Mouse (Mus musculus): ENCODE measurements around the gene Gm11077. TPM values are rescaled to one million over a fixed set of nuclear protein-coding genes. Genes with fewer than 3 reads are reported as not detected.

The Gm11077 gene
- polyA plus RNA-seq, 1 experiment from 2014 or later = not detected

DNA sequence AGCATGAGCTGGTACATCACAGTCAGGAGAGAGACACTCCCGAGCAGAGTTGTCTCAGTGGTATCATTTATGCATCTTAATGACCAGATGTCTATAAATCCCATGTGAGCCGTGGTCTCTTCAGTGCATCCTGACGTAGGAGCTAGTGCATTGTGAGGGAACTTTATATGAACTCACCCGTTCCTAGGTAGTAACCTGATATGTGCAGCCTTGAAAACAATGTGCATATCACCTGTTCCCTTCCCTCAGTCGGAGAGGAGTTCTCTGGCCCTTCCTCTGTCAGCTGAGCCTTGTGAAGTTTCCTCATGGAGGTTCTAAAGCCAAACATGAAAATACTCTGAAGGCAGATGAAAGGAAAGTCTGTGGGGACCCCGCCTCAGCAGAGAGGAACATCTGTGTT, 27.8 kb upstream of the Gm11077 start:
- no peak overlapping the region for H3K9ac ChIP-seq (ENCODE audit: low read length)
- 91% methylated on average over 6 of the region's 6 CpGs for WGBS

DNA sequence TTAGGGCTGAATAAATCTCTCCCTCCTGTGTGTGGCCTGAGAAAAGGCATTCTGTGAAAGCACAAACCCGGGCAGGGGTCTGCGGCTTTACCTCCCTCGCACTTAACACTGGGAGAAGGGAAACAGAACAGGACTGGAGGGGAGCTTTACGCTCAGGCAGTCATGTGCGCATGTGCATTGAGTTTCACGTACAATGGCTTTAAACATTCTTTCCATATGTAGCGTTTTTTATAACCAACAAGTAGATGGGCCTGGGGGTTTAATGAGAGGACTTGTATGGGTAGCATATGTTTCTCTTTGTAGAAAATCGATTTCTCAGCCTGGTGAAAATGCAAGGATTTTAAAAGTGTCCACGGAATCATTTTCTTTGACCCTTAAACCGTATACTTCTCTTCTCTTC, 24.0 kb upstream of the Gm11077 start:
- 87% methylated on average over 10 of the region's 10 CpGs for WGBS
- Histone ChIP-seq H3K4me2 (ENCODE audit: low read length) (no peak overlapping the region), H3K9ac (ENCODE audit: low read length) (no peak overlapping the region), H3K27me3 (replicated peaks; ENCODE audit: control insufficient read depth, insufficient read depth, low read length) (no peaks in the 10 kb centered on the region), H3K4me1 (ENCODE audit: control insufficient read depth, insufficient read depth, low read length) (no peaks in the 10 kb centered on the region), H3K36me3 (ENCODE audit: control insufficient read depth, insufficient read depth, low read length) (no peaks in the 10 kb centered on the region), H3K27ac (ENCODE audit: low read depth, low read length) (no peak overlapping the region), H3K9me3 (replicated peaks; ENCODE audit: control insufficient read depth, low read length) (0 out of 2 replicates have a peak, but pooled peaks cover 3% of the 10 kb centered on the region), H3K4me3 (ENCODE audit: low read depth, low read length) (no peak overlapping the region)
- ATAC-seq (no peak), DNase-seq (ENCODE audit: low spot score) (no peak)

More for the DNA sequence above, 27.8 kb upstream of the Gm11077 start:
- no peak overlapping the region for H3K27ac ChIP-seq (ENCODE audit: low read depth, low read length)
- no peak for DNase-seq (ENCODE audit: low spot score)
- H3K4me3 ChIP-seq (ENCODE audit: low read depth, low read length) = no peak overlapping the region
- H3K4me2 ChIP-seq (ENCODE audit: low read length) = no peak overlapping the region
- H3K27me3 ChIP-seq (replicated peaks; ENCODE audit: control insufficient read depth, insufficient read depth, low read length) = no peaks in the 10 kb centered on the region
- H3K36me3 ChIP-seq (ENCODE audit: control insufficient read depth, insufficient read depth, low read length) = no peaks in the 10 kb centered on the region
- H3K4me1 ChIP-seq (ENCODE audit: control insufficient read depth, insufficient read depth, low read length) = no peaks in the 10 kb centered on the region
- ATAC-seq = no peak
- 0 out of 2 replicates have a peak, but pooled peaks cover 3% of the 10 kb centered on the region for H3K9me3 ChIP-seq (replicated peaks; ENCODE audit: control insufficient read depth, low read length)

DNA sequence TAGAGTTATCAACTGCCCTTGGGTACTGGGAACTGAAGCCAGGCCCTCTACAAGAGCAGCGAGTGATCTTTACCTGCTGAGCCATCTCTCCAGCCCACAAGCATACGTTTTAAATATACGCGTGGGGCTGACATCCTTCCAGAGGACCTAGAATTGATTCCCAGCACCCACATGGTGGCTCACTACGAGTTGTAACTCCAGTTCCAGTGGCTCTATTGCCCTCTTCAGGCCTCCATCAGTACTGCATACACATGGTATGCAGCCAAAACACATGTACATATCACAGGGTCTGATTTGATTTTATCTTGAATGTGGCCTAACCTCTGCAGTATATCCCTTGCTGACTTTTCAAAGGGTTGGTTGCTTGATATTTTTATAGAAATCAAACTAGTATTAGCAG, 23.0 kb upstream of the Gm11077 start:
- Histone ChIP-seq H3K4me1 (ENCODE audit: control insufficient read depth, insufficient read depth, low read length) (no peaks in the 10 kb centered on the region), H3K4me3 (ENCODE audit: low read depth, low read length) (no peak overlapping the region), H3K9me3 (replicated peaks; ENCODE audit: control insufficient read depth, low read length) (0 out of 2 replicates have a peak, but pooled peaks cover 3% of the 10 kb centered on the region), H3K27me3 (replicated peaks; ENCODE audit: control insufficient read depth, insufficient read depth, low read length) (no peaks in the 10 kb centered on the region), H3K27ac (ENCODE audit: low read depth, low read length) (no peak overlapping the region), H3K36me3 (ENCODE audit: control insufficient read depth, insufficient read depth, low read length) (no peaks in the 10 kb centered on the region), H3K9ac (ENCODE audit: low read length) (no peak overlapping the region), H3K4me2 (ENCODE audit: low read length) (no peak overlapping the region)
- no peak for ATAC-seq
- no peak for DNase-seq (ENCODE audit: low spot score)
- WGBS = 90% methylated on average over 5 of the region's 5 CpGs

DNA sequence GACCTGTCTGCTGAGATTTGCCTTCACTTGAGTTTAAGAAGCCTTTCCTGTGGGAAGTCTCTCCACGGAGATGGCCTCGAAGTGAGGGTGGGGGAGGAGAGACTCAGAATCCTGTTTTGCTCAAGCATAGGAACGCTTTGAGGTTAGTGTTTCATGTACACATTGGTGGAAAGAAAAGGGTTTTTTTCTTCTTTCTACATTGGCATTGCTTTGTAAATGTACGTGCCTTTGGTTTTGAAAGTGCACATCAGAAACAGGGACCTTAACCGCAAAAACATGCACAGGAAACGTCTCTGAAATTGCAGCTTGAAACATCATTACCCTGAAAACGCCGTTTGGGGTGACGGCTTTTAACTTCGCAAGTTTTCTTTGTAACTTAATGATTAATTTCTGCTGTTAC, 21.0 kb upstream of the Gm11077 start:
- H3K4me2 ChIP-seq (ENCODE audit: low read length) = no peak overlapping the region
- no peaks in the 10 kb centered on the region for H3K4me1 ChIP-seq (ENCODE audit: control insufficient read depth, insufficient read depth, low read length)
- ATAC-seq (no peak), DNase-seq (ENCODE audit: low spot score) (no peak)
- no peaks in the 10 kb centered on the region for H3K36me3 ChIP-seq (ENCODE audit: control insufficient read depth, insufficient read depth, low read length)
- no peak overlapping the region for H3K4me3 ChIP-seq (ENCODE audit: low read depth, low read length)
- no peaks in the 10 kb centered on the region for H3K27me3 ChIP-seq (replicated peaks; ENCODE audit: control insufficient read depth, insufficient read depth, low read length)
- 83% methylated on average over 10 of the region's 10 CpGs for WGBS
- no peak overlapping the region for H3K9ac ChIP-seq (ENCODE audit: low read length)
- H3K27ac ChIP-seq (ENCODE audit: low read depth, low read length) = no peak overlapping the region
- H3K9me3 ChIP-seq (replicated peaks; ENCODE audit: control insufficient read depth, low read length) = 0 out of 2 replicates have a peak, but pooled peaks cover 3% of the 10 kb centered on the region

DNA sequence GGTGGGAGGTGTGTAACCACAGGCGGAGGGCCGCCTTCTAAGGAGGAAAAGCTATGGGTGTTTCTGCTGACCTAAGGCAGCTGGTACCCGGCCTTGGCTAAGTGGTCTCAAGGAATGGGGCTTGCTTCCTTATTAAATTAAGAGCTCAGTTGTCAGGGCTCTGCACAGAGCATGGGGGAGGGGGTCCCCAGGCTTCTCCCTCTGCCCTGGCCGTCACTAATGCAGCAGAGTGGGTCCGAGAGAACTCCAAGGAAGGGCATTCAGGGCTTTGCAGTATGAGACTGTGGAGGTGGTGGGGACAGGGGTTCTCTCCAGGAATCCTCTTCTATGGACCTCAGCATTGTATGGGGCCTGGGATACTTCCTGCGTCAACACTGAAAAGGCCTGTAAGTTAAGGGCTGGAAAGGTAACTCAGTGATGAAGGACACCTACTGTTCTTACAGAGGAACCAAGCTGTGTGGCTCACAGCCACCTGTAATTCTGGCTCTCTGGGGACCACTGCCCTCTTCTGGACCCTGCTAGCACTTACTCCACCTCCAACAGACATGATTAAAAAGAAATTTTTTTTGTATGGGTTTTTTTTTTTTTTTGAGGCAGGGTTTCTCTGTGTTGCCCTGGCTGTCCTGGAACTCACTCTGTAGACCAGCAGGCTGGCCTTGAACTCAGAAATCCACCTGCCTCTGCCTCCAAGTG, 19.5 kb upstream of the Gm11077 start:
- Histone ChIP-seq H3K4me2 (ENCODE audit: low read length) (no peak overlapping the region), H3K27ac (ENCODE audit: low read depth, low read length) (no peak overlapping the region), H3K27me3 (replicated peaks; ENCODE audit: control insufficient read depth, insufficient read depth, low read length) (0 out of 2 replicates have a peak, but pooled peaks cover 7% of the 10 kb centered on the region), H3K9me3 (replicated peaks; ENCODE audit: control insufficient read depth, low read length) (0 out of 2 replicates have a peak, but pooled peaks cover 3% of the 10 kb centered on the region), H3K4me1 (ENCODE audit: control insufficient read depth, insufficient read depth, low read length) (no peaks in the 10 kb centered on the region), H3K4me3 (ENCODE audit: low read depth, low read length) (no peak overlapping the region), H3K9ac (ENCODE audit: low read length) (no peak overlapping the region), H3K36me3 (ENCODE audit: control insufficient read depth, insufficient read depth, low read length) (no peaks in the 10 kb centered on the region)
- 77% methylated on average over 6 of the region's 6 CpGs for whole genome bisulfite sequencing
- ATAC-seq = no peak
- no peak for DNase-seq (ENCODE audit: low spot score)

DNA sequence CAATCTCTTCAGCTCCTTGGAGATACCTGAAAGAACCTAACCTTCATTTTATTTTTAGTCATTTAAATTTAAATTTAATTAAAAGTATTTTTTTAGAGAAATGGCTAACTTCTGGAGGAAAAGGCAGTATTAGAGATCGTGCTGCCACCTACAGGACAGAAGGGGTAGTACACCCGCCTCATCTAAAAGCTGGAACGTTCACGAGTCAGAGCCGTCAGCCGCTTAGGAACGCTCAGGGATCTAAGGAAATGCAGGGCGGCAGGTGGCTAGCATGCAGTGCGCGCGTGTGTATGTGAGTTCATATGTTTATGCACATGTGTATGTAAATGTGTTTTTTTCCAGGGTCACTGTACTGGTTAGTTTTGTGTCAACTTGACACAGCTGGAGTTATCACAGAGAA, 16.3 kb upstream of the Gm11077 start:
- Histone ChIP-seq H3K4me1 (ENCODE audit: control insufficient read depth, insufficient read depth, low read length) (no peaks in the 10 kb centered on the region), H3K4me3 (ENCODE audit: low read depth, low read length) (no peak overlapping the region), H3K9me3 (replicated peaks; ENCODE audit: control insufficient read depth, low read length) (no peaks in the 10 kb centered on the region), H3K27me3 (replicated peaks; ENCODE audit: control insufficient read depth, insufficient read depth, low read length) (0 out of 2 replicates have a peak, but pooled peaks cover 7% of the 10 kb centered on the region), H3K27ac (ENCODE audit: low read depth, low read length) (no peak overlapping the region), H3K36me3 (ENCODE audit: control insufficient read depth, insufficient read depth, low read length) (no peaks in the 10 kb centered on the region), H3K9ac (ENCODE audit: low read length) (no peak overlapping the region), H3K4me2 (ENCODE audit: low read length) (no peak overlapping the region)
- WGBS = 3% methylated on average over 11 of the region's 11 CpGs
- ATAC-seq (peak; percentile 56; the same call in 1 of the 2 replicates), DNase-seq (ENCODE audit: low spot score) (peak; percentile 83)

DNA sequence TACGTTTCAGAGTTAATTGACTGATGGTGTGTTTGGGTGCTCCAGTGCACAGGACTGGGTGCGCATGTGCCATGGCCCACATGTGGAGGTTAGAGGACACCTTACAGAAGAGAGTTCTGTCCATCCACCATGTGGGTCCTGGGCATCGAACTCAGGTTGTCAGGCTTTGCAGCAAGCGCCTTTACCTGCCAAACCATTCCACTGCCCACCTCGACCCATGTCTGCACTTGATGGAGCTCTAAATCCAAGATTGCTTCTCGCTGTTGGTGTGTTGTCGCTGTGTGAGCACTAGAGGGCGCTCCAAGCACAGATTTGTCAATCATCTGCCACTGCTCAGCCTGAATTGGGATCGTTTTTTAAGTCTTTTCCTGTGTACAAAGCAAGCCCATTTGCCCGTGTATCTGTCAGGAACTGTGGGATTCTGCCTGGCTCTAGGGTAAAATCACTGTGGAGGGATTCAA, 14.1 kb upstream of the Gm11077 start:
- no peak overlapping the region for H3K4me3 ChIP-seq (ENCODE audit: low read depth, low read length)
- H3K36me3 ChIP-seq (ENCODE audit: control insufficient read depth, insufficient read depth, low read length) = no peaks in the 10 kb centered on the region
- no peaks in the 10 kb centered on the region for H3K4me1 ChIP-seq (ENCODE audit: control insufficient read depth, insufficient read depth, low read length)
- H3K27me3 ChIP-seq (replicated peaks; ENCODE audit: control insufficient read depth, insufficient read depth, low read length) = 0 out of 2 replicates have a peak, but pooled peaks cover 7% of the 10 kb centered on the region
- no peak overlapping the region for H3K4me2 ChIP-seq (ENCODE audit: low read length)
- no peak overlapping the region for H3K27ac ChIP-seq (ENCODE audit: low read depth, low read length)
- ATAC-seq (peak; percentile 76), DNase-seq (ENCODE audit: low spot score) (peak; percentile 91)
- 25% methylated on average over 10 of the region's 10 CpGs for WGBS
- H3K9me3 ChIP-seq (replicated peaks; ENCODE audit: control insufficient read depth, low read length) = no peaks in the 10 kb centered on the region
- H3K9ac ChIP-seq (ENCODE audit: low read length) = no peak overlapping the region

DNA sequence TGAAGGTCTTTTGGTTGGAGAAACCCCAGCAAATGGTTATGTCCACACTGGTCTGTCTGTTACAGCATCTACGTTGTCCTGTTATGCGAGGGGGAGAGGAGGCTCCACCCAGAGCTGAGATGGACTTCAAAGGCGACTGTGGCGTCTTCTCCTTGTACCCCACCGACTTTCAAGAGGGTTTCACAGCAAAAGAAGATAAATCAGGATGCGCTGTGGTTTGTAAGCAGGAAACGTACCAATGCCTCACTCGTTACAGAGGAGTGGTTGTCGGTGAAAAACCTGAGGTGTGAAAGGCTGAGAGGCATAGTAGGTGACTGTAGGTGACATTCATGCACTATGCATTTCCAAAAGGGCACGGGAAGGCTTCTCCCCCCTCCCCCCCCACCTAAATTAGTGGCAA, 7.0 kb upstream of the Gm11077 start:
- Histone ChIP-seq H3K27me3 (replicated peaks; ENCODE audit: control insufficient read depth, insufficient read depth, low read length) (no peaks in the 10 kb centered on the region), H3K36me3 (ENCODE audit: control insufficient read depth, insufficient read depth, low read length) (no peaks in the 10 kb centered on the region), H3K4me3 (ENCODE audit: low read depth, low read length) (no peak overlapping the region), H3K4me2 (ENCODE audit: low read length) (no peak overlapping the region), H3K9ac (ENCODE audit: low read length) (no peak overlapping the region), H3K9me3 (replicated peaks; ENCODE audit: control insufficient read depth, low read length) (no peaks in the 10 kb centered on the region), H3K4me1 (ENCODE audit: control insufficient read depth, insufficient read depth, low read length) (no peaks in the 10 kb centered on the region), H3K27ac (ENCODE audit: low read depth, low read length) (no peak overlapping the region)
- ATAC-seq (no peak), DNase-seq (ENCODE audit: low spot score) (no peak)
- WGBS = 84% methylated on average over 10 of the region's 10 CpGs

DNA sequence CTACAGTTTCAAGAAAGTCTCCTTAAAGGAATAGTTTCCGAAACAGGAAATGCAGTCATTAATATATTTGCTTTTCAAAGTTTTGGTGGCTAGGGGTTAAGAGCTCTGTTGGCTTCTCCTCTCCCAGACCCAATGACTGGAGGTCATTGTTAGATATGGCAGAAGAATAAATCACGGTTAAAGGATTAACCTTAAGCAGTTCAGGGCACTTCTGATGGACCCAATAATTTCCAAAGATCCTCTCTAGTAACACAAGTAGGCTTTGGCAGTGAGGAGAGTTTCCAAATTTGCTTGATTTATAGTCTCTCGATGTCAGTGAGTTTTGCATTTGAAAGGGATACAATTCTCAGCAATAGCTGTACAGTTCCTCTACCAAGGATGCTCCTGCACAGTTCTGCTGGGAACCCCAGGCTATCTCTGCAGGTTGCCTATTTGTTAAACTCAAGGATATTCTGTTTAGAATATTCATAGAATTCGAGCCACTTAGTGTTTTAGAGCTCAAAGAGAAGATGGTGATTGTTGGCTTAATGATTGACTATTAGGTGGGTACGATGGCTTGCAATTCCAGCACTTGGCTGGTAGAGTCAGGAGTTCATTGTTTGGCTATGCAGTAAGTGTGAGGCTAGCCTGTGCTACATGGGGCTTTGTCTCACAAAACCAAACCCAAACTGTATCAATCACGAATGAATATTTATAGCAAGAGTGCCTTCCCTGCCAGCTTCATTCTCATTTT, 1.8 kb downstream of the Gm11077 start:
- ATAC-seq (peak; percentile 51), DNase-seq (ENCODE audit: low spot score) (no peak)
- Histone ChIP-seq H3K27me3 (replicated peaks; ENCODE audit: control insufficient read depth, insufficient read depth, low read length) (no peaks in the 10 kb centered on the region), H3K4me1 (ENCODE audit: control insufficient read depth, insufficient read depth, low read length) (peaks cover 4% of the 10 kb centered on the region; the same call in 1 of the 2 replicates), H3K9me3 (replicated peaks; ENCODE audit: control insufficient read depth, low read length) (0 out of 2 replicates have a peak, but pooled peaks cover 2% of the 10 kb centered on the region), H3K4me2 (ENCODE audit: low read length) (no peak overlapping the region), H3K36me3 (ENCODE audit: control insufficient read depth, insufficient read depth, low read length) (no peaks in the 10 kb centered on the region), H3K4me3 (ENCODE audit: low read depth, low read length) (no peak overlapping the region), H3K27ac (ENCODE audit: low read depth, low read length) (peak overlapping the region; percentile 9; the same call in 1 of the 2 replicates), H3K9ac (ENCODE audit: low read length) (no peak overlapping the region)
- WGBS = 65% methylated on average over 6 of the region's 6 CpGs

Measured in forebrain, embryonic 14.5 days (tissue).